Mouse (Mus musculus): ENCODE measurements around the gene Lsamp.

Lsamp gene

DNA sequence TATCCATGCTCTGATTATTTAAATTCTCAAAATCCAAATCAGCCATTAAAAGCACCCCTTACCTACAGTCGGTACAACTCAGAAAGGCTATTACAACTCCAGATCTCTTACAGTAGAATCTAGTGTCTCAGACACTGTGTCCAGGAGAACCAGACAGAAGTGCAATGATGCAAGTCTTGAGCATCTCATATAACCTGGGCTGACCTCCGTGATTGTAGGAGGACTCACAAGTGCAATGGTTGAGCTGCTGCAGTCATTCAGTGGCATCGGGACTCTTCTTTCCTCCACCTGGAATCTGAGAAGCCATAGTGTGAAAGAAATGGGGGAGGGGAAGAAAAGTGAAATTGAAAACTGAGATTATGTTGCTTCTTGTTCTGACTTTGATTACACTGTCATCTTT is 1850.5 kb downstream of the Lsamp start:
- no peaks in the 10 kb centered on the region for H3K36me3 ChIP-seq (ENCODE audit: control insufficient read depth, insufficient read depth, low read length, poor library complexity, severe bottlenecking)
- H3K27me3 ChIP-seq (ENCODE audit: control insufficient read depth, insufficient read depth, low read length, poor library complexity, severe bottlenecking): no peaks in the 10 kb centered on the region
- no peak for DNase-seq (ENCODE audit: low read depth, low spot score)

DNA sequence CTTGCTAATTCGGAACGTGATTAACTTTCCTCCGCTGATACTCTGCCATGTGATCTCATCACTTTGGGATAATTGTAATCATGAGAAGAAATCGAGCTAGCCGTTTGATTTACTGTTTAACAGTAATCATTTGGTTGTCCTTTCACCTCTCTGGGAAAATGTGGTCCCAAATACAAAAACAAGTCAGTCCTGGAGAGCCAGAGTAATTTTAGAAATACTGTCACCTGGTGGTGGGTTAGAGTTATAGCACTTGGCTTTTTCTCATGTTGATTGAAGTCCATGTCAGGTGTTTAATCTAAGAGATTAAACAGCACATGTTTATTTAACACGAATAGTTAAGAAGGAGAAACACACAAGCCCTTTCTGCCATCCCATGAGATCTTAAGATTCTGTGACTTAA is 1851.6 kb downstream of the Lsamp start:
- DNase-seq (ENCODE audit: low read depth, low spot score): no peak
- no peaks in the 10 kb centered on the region for H3K36me3 ChIP-seq (ENCODE audit: control insufficient read depth, insufficient read depth, low read length, poor library complexity, severe bottlenecking)
- no peaks in the 10 kb centered on the region for H3K27me3 ChIP-seq (ENCODE audit: control insufficient read depth, insufficient read depth, low read length, poor library complexity, severe bottlenecking)

DNA sequence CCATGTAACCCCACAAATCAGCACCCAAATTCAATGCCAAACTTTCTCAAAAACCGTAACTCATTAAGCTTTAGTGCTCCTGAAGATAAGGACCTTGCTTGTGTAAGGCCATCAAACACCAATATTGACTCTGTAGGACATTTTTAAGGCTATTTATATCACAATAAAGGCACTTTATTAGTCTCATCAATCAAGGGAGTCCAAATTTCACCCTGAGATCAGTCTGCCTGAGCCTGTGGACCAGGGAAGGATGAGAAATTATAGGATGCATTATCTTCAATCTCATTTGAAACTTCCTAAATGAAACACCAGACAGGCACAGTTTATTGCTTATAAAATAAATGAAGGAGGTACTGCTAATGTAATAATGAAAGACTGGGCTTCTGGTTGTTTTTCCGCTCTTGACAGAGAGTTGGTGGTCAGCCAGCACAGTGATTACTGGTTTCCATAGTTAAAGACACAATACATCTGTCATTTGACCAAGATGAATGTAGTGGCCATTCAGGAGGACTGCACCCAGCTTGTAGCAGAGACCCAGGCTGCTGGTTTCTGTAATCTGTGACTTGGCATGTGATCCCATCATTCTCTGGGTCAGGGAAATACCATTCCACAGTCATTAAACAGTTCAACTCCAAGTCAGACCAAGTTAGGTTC is 1855.7 kb downstream of the Lsamp start:
- Histone ChIP-seq H3K36me3 (ENCODE audit: control insufficient read depth, insufficient read depth, low read length, poor library complexity, severe bottlenecking) (no peaks in the 10 kb centered on the region), H3K27me3 (ENCODE audit: control insufficient read depth, insufficient read depth, low read length, poor library complexity, severe bottlenecking) (no peaks in the 10 kb centered on the region)
- no peak for DNase-seq (ENCODE audit: low read depth, low spot score)

DNA sequence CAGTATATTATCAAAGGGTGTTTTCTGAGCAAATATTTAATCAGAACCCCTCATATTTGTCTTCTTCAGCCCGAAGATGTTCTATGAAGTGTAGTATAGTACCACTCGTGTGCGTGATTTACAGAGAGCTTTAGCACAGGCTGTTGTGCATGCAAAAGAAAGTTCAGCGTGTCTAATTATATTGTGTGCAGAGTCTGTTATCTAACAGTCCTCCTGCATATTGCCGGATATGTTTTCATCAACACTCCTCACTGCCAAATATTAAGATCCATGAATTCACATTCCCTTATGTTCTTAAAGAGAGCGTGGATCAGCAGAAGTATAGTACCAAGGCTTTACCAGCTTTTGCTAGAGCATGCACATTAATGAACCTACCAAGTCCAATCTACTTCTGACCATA is 1862.7 kb downstream of the Lsamp start:
- H3K27me3 ChIP-seq (ENCODE audit: control insufficient read depth, insufficient read depth, low read length, poor library complexity, severe bottlenecking): no peaks in the 10 kb centered on the region
- no peak for DNase-seq (ENCODE audit: low read depth, low spot score)

DNA sequence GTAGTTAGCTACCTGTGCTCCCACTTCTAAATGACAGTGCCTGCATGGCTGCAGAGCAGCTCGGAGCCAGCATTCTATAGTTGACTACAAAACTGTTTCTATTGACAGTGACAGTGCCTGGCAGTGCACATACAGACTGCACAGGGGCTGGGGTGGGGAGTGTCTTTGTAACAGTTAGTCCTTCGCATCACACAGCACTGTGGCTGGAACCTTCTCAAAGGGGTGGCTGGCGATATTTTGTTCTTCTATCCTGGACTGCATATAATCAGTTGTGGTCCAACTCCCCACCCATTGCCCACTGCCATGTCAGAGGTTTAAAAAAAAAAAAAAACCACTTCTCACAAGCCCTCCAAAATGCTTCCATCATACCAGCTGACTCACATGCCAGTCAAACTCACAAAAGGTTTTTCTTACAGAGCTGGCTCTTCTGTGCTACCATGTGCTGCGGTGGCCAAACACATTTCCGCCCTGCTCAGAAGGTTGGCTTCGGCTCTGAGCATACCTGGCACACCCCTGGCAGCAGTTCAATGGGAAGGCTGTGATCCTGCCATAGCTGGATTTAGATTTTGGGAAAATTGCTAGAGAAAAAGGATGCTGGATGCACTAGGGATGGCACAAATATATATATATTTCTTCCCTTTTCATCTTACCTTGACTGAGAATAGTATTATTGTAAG is 1887.9 kb downstream of the Lsamp start:
- no peak for DNase-seq (ENCODE audit: low read depth, low spot score)
- H3K36me3 ChIP-seq (ENCODE audit: control insufficient read depth, insufficient read depth, low read length, poor library complexity, severe bottlenecking): no peaks in the 10 kb centered on the region
- H3K27me3 ChIP-seq (ENCODE audit: control insufficient read depth, insufficient read depth, low read length, poor library complexity, severe bottlenecking): no peaks in the 10 kb centered on the region

More for the DNA sequence above, 1862.7 kb downstream of the Lsamp start:
- H3K36me3 ChIP-seq (ENCODE audit: control insufficient read depth, insufficient read depth, low read length, poor library complexity, severe bottlenecking): no peaks in the 10 kb centered on the region

DNA sequence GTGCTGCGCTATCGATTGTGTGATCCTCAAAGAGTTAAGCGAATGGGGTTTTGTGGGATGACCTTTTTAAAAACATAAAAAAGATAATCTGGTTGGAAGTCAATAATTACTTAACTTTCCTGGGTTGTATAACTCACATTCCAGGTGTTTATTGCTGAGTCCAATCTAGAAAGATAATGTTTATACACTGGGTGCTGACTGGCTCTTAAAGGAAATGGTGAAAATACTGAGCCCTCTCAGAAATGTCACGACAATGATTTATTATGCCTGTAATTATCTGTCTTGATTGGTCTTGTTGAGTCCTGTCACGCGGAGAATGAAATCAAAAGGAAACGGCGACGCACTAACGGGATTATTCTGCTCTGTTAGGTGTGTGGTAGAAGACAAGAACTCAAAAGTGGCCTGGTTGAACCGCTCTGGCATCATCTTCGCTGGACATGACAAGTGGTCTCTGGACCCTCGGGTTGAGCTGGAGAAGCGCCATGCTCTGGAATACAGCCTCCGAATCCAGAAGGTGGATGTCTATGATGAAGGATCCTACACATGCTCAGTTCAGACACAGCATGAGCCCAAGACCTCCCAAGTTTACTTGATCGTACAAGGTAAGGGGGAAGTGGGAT is 1904.5 kb downstream of the Lsamp start:
- no peak for DNase-seq (ENCODE audit: low read depth, low spot score)
- Histone ChIP-seq H3K27me3 (ENCODE audit: control insufficient read depth, insufficient read depth, low read length, poor library complexity, severe bottlenecking) (no peaks in the 10 kb centered on the region; the same call in 1 of the 2 replicates), H3K36me3 (ENCODE audit: control insufficient read depth, insufficient read depth, low read length, poor library complexity, severe bottlenecking) (no peaks in the 10 kb centered on the region)

DNA sequence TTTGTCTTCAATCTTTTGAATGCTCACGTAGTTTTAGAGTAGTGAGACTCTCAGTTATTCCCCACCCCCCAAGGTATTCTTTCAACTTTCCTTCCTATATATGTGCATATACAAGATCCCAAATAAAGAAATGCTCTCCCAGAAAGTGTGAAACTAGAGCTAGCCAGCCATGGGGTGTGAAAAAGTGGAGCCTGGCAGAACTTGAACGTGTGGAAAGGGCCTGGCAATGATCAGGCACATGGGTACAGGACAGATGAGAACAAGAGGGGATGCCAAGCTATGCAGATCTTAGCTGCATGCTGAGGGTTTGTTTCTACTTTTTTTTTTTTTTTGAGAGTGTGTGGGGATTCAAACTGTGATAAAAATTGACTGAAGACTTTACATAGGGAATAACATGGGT is 1916.6 kb downstream of the Lsamp start:
- H3K36me3 ChIP-seq (ENCODE audit: control insufficient read depth, insufficient read depth, low read length, poor library complexity, severe bottlenecking): no peaks in the 10 kb centered on the region
- H3K27me3 ChIP-seq (ENCODE audit: control insufficient read depth, insufficient read depth, low read length, poor library complexity, severe bottlenecking): no peaks in the 10 kb centered on the region
- DNase-seq (ENCODE audit: low read depth, low spot score): no peak

DNA sequence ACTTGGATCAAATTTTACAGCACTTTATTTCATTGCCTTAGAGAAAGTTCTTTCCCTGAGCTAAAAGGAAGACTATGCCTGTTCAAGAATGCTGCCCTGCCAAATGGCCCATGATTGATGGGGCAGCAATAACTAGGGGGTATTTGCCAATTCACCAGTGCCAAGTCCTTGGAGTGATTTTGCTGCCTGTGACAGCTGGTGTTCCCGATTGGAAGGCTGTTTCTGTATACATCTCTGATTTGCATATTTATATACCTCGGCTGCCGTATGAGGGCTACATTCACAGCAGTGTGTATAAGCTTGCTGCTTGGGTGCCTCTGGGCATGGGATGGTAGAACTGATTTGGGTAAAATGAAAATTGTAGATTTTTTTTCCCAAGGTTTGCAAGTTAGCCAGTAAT is 1919.5 kb downstream of the Lsamp start:
- no peaks in the 10 kb centered on the region for H3K27me3 ChIP-seq (ENCODE audit: control insufficient read depth, insufficient read depth, low read length, poor library complexity, severe bottlenecking)
- no peak for DNase-seq (ENCODE audit: low read depth, low spot score)
- no peaks in the 10 kb centered on the region for H3K36me3 ChIP-seq (ENCODE audit: control insufficient read depth, insufficient read depth, low read length, poor library complexity, severe bottlenecking)

DNA sequence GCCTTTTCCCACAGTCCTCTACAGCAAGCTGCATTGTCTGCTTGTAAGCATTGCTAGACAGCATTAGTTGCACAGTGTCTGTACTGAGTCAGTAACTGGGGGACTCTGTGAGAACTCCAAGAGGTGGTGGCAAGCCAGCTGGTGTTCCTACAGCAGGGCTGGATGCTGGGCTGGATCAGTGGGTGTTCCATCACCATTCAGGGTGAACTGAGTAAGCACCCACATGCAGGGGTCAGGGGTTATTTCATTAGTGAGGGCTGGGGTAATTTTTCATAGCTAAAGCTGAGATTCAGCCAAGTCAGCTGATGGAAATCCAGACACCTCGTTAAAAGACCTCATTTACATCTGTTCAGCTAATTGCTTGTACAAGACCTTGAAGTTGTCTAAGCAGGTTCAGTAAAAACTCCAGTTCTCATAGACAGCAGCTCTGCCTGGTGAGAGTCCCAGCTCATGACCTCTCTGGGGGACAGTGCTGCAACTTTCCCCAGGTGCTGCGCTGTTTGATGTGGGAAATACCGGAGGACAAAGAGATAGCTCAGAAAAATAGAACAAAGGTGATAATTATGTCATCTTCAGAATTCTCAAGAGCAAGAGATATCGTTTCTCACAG is 1928.5 kb downstream of the Lsamp start:
- Histone ChIP-seq H3K27me3 (ENCODE audit: control insufficient read depth, insufficient read depth, low read length, poor library complexity, severe bottlenecking) (no peaks in the 10 kb centered on the region), H3K36me3 (ENCODE audit: control insufficient read depth, insufficient read depth, low read length, poor library complexity, severe bottlenecking) (no peaks in the 10 kb centered on the region)
- DNase-seq (ENCODE audit: low read depth, low spot score): no peak

DNA sequence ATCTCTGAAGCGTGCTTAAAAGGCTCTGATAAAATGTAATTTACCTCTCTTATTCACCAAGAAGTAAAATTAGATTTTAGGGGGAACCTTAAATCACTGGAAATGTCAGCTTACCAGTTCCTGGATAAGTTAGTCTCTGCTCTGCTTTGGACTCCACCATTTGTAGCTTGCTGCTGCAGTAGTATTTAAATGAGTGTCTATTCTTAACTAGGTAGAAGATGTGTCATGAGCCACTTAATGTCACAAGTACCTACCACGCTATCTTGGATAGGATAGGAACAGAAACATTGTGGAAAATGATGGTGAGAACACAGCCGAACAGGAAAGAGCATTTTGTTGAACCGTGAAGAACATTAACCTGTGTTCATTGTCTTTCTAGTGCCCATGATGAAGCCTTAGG is 1929.2 kb downstream of the Lsamp start:
- no peaks in the 10 kb centered on the region for H3K36me3 ChIP-seq (ENCODE audit: control insufficient read depth, insufficient read depth, low read length, poor library complexity, severe bottlenecking)
- no peaks in the 10 kb centered on the region for H3K27me3 ChIP-seq (ENCODE audit: control insufficient read depth, insufficient read depth, low read length, poor library complexity, severe bottlenecking)
- DNase-seq (ENCODE audit: low read depth, low spot score): no peak

DNA sequence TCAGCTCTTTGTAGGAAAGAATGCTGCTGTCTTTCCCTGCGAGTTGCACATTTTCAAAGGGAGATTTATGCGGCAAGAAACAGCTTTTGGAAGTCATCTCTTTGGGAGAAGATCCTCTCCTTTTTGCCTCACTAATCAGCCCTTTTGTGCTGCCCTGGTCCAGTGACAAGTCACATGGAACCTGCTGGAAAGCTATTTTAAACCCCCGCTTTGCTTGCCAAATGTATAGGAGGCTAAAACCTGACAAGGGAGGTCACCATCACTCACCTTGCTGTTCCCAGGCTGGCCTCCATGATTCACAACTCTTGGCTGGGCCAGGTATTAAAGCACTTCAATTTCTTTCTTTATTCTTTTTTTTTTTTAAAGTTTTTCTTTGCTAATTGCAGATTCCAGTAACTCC is 1932.2 kb downstream of the Lsamp start:
- no peak for DNase-seq (ENCODE audit: low read depth, low spot score)
- Histone ChIP-seq H3K36me3 (ENCODE audit: control insufficient read depth, insufficient read depth, low read length, poor library complexity, severe bottlenecking) (no peaks in the 10 kb centered on the region), H3K27me3 (ENCODE audit: control insufficient read depth, insufficient read depth, low read length, poor library complexity, severe bottlenecking) (no peaks in the 10 kb centered on the region)

DNA sequence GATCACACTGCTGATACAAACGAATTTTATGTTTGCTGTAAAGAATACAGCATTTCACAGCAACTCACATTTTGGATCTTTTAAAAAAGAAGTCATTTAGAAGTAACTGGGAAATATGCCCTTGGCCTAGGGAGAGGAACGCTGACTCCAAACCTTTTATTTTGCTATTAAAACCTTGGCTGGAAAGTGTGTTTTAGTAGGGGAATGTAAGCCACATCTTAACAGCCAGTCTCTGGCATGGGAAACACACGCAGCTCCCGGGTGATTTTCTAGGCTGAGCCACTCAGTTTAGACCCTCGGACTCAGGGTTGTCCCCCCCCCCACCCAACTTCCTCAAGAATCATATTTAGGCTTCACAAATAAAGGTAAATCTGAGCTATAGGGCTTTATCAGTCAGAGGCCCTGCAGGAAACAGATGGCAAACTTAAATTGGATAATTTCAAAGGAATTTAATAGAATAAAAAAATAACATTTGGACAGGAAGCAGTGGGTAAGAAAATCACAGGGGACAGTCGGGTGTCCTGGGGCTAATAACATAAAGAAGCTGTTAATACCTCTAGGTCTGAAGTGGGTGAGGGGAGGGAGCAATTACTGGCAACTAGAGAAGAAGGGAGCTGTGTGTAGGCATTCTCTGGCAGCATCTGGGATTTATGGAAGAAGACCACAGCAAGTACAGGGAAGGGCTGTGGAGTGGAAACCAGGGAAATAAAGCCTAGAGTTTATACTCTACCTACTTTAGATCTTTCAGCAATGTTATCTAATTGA is 1933.1 kb downstream of the Lsamp start:
- no peaks in the 10 kb centered on the region for H3K36me3 ChIP-seq (ENCODE audit: control insufficient read depth, insufficient read depth, low read length, poor library complexity, severe bottlenecking)
- H3K27me3 ChIP-seq (ENCODE audit: control insufficient read depth, insufficient read depth, low read length, poor library complexity, severe bottlenecking): no peaks in the 10 kb centered on the region
- DNase-seq (ENCODE audit: low read depth, low spot score): no peak

DNA sequence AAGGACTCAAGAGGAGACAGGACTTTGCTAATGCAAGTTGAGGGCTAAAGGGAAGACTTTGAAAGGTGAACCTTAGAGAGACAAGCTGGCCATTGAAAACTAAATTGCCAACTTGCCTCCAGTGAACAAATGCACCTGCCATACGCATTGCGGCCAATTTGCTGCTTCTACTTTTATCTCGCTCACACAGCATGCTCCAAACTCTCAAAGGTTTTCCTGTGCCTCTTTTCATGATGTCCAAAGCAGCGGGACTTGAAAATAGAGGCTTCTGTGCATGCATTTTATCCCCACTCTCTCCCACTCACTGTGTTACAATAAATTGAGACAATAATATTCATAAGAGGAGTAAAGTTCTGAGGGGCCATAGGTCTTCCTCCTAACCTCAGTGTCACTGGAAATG is 1945.4 kb downstream of the Lsamp start:
- Histone ChIP-seq H3K27me3 (ENCODE audit: control insufficient read depth, insufficient read depth, low read length, poor library complexity, severe bottlenecking) (no peaks in the 10 kb centered on the region), H3K36me3 (ENCODE audit: control insufficient read depth, insufficient read depth, low read length, poor library complexity, severe bottlenecking) (no peaks in the 10 kb centered on the region)
- DNase-seq (ENCODE audit: low read depth, low spot score): no peak

DNA sequence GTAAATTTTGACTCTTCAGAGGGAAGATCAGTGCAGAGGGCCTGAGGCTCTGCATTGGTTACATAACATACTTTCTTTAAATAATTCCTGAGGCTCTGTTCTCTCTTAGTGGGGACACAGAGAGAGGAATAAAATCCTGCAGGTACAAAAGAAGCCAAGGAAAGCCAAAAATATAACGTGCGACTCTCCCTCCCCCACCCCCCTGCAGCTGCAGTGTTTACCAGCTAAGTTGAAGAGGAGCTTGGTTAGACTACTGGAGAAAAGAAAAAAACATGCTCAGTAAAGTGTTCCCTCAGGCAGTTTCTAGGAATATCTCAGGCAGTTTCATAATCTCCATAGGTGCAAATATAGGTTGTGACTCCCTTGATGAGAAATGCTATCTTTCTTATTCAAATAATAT is 1951.5 kb downstream of the Lsamp start:
- Histone ChIP-seq H3K27me3 (ENCODE audit: control insufficient read depth, insufficient read depth, low read length, poor library complexity, severe bottlenecking) (no peaks in the 10 kb centered on the region), H3K36me3 (ENCODE audit: control insufficient read depth, insufficient read depth, low read length, poor library complexity, severe bottlenecking) (no peaks in the 10 kb centered on the region)
- no peak for DNase-seq (ENCODE audit: low read depth, low spot score)
